Comparison of ENCODE assay signal across 32 mouse cellular contexts in genomic region chr1:62825822-62826765, GRCm38 (mm10).
A peak's percentile ranks its signal among the peaks of the same experiment; 100 is the strongest.
DNase-seq lines count a peak whose midpoint lies in the region; ATAC-seq and TF ChIP-seq lines count a peak whose summit lies in the region.
"Had no signal": no experiment of that assay in that cellular context is flagged by ENCODE, and none has a peak within 500 bp of the region (broad histone marks: within the 10 kb centered on the region; RNA-seq: fewer than 3 reads in every experiment).

No protein-coding gene starts in this region.

- ATAC-seq in heart, embryonic 12.5 days (ENCODE audit: insufficient number of reproducible peaks, low FRiP score) = no peak
- no peak for ATAC-seq in kidney, embryonic 15.5 days (replicated peaks; ENCODE audit: low FRiP score)
- ATAC-seq in midbrain, embryonic 16.5 days = no peak
- ATAC-seq: activated CD4-positive, CD25-positive, alpha-beta regulatory T cell, adult 4 months; forebrain, postnatal 0 days; hindbrain, postnatal 0 days; intestine, embryonic 15.5 days; lung, postnatal 0 days had no signal

- peak; percentile 80 for DNase-seq in heart, adult 11 months
- DNase-seq in kidney, adult 9 months = peak; percentile 83
- DNase-seq in brain, embryonic 14.5 days (ENCODE audit: low read depth) = peak; percentile 18
- DNase-seq in retina, postnatal 1 day = peak; percentile 63
- no peak for DNase-seq in frontal cortex, postnatal 36 days (ENCODE audit: low spot score in 2 of 2)
- DNase-seq: adrenal gland, adult 2 months; adrenal gland, postnatal 36 days; cerebellum, adult 8-10 months; cerebellum, postnatal 25 days; forebrain, postnatal 0 days; gastrocnemius, postnatal 14 days; heart, postnatal 36 days; liver, embryonic 13.5 days; lung, adult 18-20 months; lung, postnatal 4 days; right cerebral cortex, postnatal 4 days; thymus, adult 18-20 months; thymus, postnatal 25 days had no signal

- H3K27ac ChIP-seq in heart, embryonic 12.5 days (ENCODE audit: poor library complexity, severe bottlenecking) = no peak overlapping the region
- no peak overlapping the region for H3K27ac ChIP-seq in kidney, embryonic 15.5 days
- H3K27ac ChIP-seq in midbrain, embryonic 16.5 days (ENCODE audit: low read length) = no peak overlapping the region
- H3K27ac ChIP-seq: forebrain, embryonic 10.5 days; hindbrain, embryonic 12.5 days; hindbrain, postnatal 0 days; intestine, embryonic 15.5 days; left cerebral cortex, adult 2 months; liver, embryonic 13.5 days; midbrain, embryonic 12.5 days; stomach, postnatal 0 days had no signal

- H3K9ac ChIP-seq in heart, embryonic 12.5 days = no peak overlapping the region
- H3K9ac ChIP-seq in kidney, embryonic 15.5 days = no peak overlapping the region
- no peak overlapping the region for H3K9ac ChIP-seq in midbrain, embryonic 16.5 days (ENCODE audit: low read depth, low read length)
- H3K9ac ChIP-seq: forebrain, postnatal 0 days; hindbrain, embryonic 12.5 days; intestine, embryonic 15.5 days; liver, embryonic 13.5 days; midbrain, embryonic 12.5 days had no signal

- no peak overlapping the region for H3K4me3 ChIP-seq in heart, embryonic 12.5 days
- H3K4me3 ChIP-seq in kidney, embryonic 15.5 days (replicated peaks) = no peak overlapping the region
- H3K4me3 ChIP-seq in midbrain, embryonic 16.5 days (ENCODE audit: low read depth, low read length) = no peak overlapping the region
- H3K4me3 ChIP-seq: forebrain, embryonic 10.5 days; heart, embryonic 10.5 days; hindbrain, embryonic 12.5 days; intestine, embryonic 15.5 days; left cerebral cortex, adult 2 months; liver, embryonic 13.5 days; megakaryocyte, embryonic 14.5 days; midbrain, embryonic 12.5 days had no signal

- peaks cover 30% of the 10 kb centered on the region for H3K4me1 ChIP-seq in heart, embryonic 12.5 days (replicated peaks)
- peaks cover 38% of the 10 kb centered on the region for H3K4me1 ChIP-seq in kidney, embryonic 15.5 days
- 0 out of 2 replicates have a peak, but pooled peaks cover 4% of the 10 kb centered on the region for H3K4me1 ChIP-seq in midbrain, embryonic 16.5 days (ENCODE audit: control insufficient read depth, insufficient read depth, low read length)
- H3K4me1 ChIP-seq: midbrain, embryonic 12.5 days had no signal

- no peak for TF ChIP-seq CTCF in brain, embryonic 14.5 days (IDR thresholded peaks at IDR 0.05; ENCODE audit: borderline replicate concordance, extremely low read depth, insufficient read depth, insufficient read length)

- H3K27me3 ChIP-seq in heart, embryonic 12.5 days (replicated peaks) = no peaks in the 10 kb centered on the region
- H3K27me3 ChIP-seq in kidney, embryonic 15.5 days = no peaks in the 10 kb centered on the region
- no peaks in the 10 kb centered on the region for H3K27me3 ChIP-seq in midbrain, embryonic 16.5 days (ENCODE audit: control insufficient read depth, insufficient read depth, low read depth, low read length)
- H3K27me3 ChIP-seq: hindbrain, embryonic 12.5 days; intestine, embryonic 15.5 days; liver, embryonic 13.5 days; midbrain, embryonic 12.5 days had no signal

- no peak for TF ChIP-seq POLR2A in brain, embryonic 14.5 days (IDR thresholded peaks at IDR 0.05; ENCODE audit: borderline replicate concordance, extremely low read depth, insufficient read depth, insufficient read length, poor library complexity, severe bottlenecking)

- H3K36me3 ChIP-seq in heart, embryonic 12.5 days = no peaks in the 10 kb centered on the region
- H3K36me3 ChIP-seq in kidney, embryonic 15.5 days = no peaks in the 10 kb centered on the region
- no peaks in the 10 kb centered on the region for H3K36me3 ChIP-seq in midbrain, embryonic 16.5 days (ENCODE audit: control insufficient read depth, insufficient read depth, low read length)
- H3K36me3 ChIP-seq: forebrain, embryonic 10.5 days; heart, embryonic 10.5 days; hindbrain, embryonic 12.5 days; intestine, embryonic 15.5 days; liver, embryonic 13.5 days; midbrain, embryonic 12.5 days had no signal

- no peak overlapping the region for H3K4me2 ChIP-seq in heart, embryonic 12.5 days
- no peak overlapping the region for H3K4me2 ChIP-seq in kidney, embryonic 15.5 days
- no peak overlapping the region for H3K4me2 ChIP-seq in midbrain, embryonic 16.5 days (ENCODE audit: low read length)
- H3K4me2 ChIP-seq: hindbrain, embryonic 12.5 days; intestine, embryonic 15.5 days; liver, embryonic 13.5 days; midbrain, embryonic 12.5 days had no signal

- H3K9me3 ChIP-seq in heart, embryonic 12.5 days (replicated peaks) = no peaks in the 10 kb centered on the region
- H3K9me3 ChIP-seq in kidney, embryonic 15.5 days (replicated peaks) = no peaks in the 10 kb centered on the region
- H3K9me3 ChIP-seq in midbrain, embryonic 16.5 days (replicated peaks; ENCODE audit: control insufficient read depth, low read length, poor library complexity, severe bottlenecking) = no peaks in the 10 kb centered on the region
- H3K9me3 ChIP-seq: forebrain, embryonic 10.5 days; heart, embryonic 10.5 days; hindbrain, embryonic 12.5 days; intestine, embryonic 15.5 days; liver, embryonic 13.5 days; megakaryocyte, embryonic 14.5 days; midbrain, embryonic 12.5 days had no signal

- WGBS in heart, embryonic 12.5 days = 79% methylated on average over 17 of the region's 17 CpGs
- WGBS in kidney, embryonic 15.5 days = 79% methylated on average over 17 of the region's 17 CpGs
- WGBS in midbrain, embryonic 16.5 days = 88% methylated on average over 17 of the region's 17 CpGs

Comparison
In these comparisons a context has a peak if more than half of its experiments do, and no peak if none do; other contexts are left out.
1. DNase-seq: peak in heart, adult 11 months (single experiment), kidney, adult 9 months (single experiment), brain, embryonic 14.5 days (single experiment) and retina, postnatal 1 day (single experiment); none in frontal cortex, postnatal 36 days (0 of 2).